Mouse (Mus musculus) liver, embryonic 14.5 days (tissue): ENCODE data around the gene Mcl1. TPM values are rescaled to one million over a fixed set of nuclear protein-coding genes. Genes with fewer than 3 reads are reported as not detected.

Experiments
- ATAC-seq: fragments of 200-750 bp; cut with Nextera tagmentation; 2 replicates; pipeline ENCODE4 v1.8.0; 2017; ENCODE audit warnings: moderate number of reproducible peaks, mild to moderate bottlenecking, moderate library complexity; ENCODE audit not compliant: insufficient read depth
- DNase-seq, 3 experiments: peaks; one replicate each; pipeline ENCODE4 v3.0.0-alpha.2; 2012 to 2013; ENCODE audit warnings: low read depth in 3 of 3, low spot score in 3 of 3
- H3K27ac ChIP-seq: fragments of 300-500 bp; sonication (generic); 2 replicates; pipeline ENCODE4 v1.5.1; 2014; ENCODE audit warnings: moderate library complexity, mild to moderate bottlenecking, control low read depth, inconsistent platforms
- H3K27me3 ChIP-seq: fragments of 300-500 bp; sonication (generic); 2 replicates; pipeline ENCODE4 v1.6.1; 2014; ENCODE audit warnings: mild to moderate bottlenecking, low read length, moderate library complexity; ENCODE audit not compliant: control insufficient read depth, insufficient read depth
- H3K36me3 ChIP-seq: fragments of 300-500 bp; sonication (generic); replicated peaks from 2 replicates; pipeline ENCODE4 v1.6.1; 2014; ENCODE audit warnings: low read depth; ENCODE audit not compliant: control insufficient read depth, insufficient read depth
- H3K4me1 ChIP-seq, 2 experiments: fragments of 200-500 bp in 1 of 2; fragments of 300-500 bp in 1 of 2; sonication (generic) in 1 of 2; replicated peaks; 2 replicates each; pipeline ENCODE4 v1.6.1; 2012 to 2014; ENCODE audit warnings: antibody characterized with exemption in 1 of 2, inconsistent platforms in 1 of 2, low read length in 1 of 2; ENCODE audit not compliant: control insufficient read depth in 2 of 2, insufficient read depth in 2 of 2
- H3K4me2 ChIP-seq: fragments of 300-500 bp; sonication (generic); 2 replicates; pipeline ENCODE4 v1.6.1; 2014; ENCODE audit warnings: low read depth, mild to moderate bottlenecking, control low read depth, moderate library complexity
- H3K4me3 ChIP-seq, 2 experiments: fragments of 200-500 bp in 1 of 2; fragments of 300-500 bp in 1 of 2; sonication (generic) in 1 of 2; 2 replicates each; pipeline ENCODE4 v1.5.1; 2012 to 2014; ENCODE audit warnings: low read depth in 2 of 2, low read length in 2 of 2, mild to moderate bottlenecking in 2 of 2, control low read depth in 1 of 2, inconsistent platforms in 1 of 2, moderate library complexity in 1 of 2; ENCODE audit not compliant: insufficient read depth in 1 of 2
- H3K9ac ChIP-seq: fragments of 300-500 bp; sonication (generic); replicated peaks from 2 replicates; pipeline ENCODE4 v1.6.1; 2014; ENCODE audit warnings: mild to moderate bottlenecking, control low read depth, moderate library complexity
- H3K9me3 ChIP-seq: fragments of 300-500 bp; sonication (generic); 2 replicates; pipeline ENCODE4 v1.6.1; 2016; ENCODE audit warnings: low read length, mixed read lengths; ENCODE audit not compliant: control insufficient read depth
- CTCF ChIP-seq: IDR thresholded peaks from 2 replicates; pipeline ENCODE4 v1.5.1; 2016; ENCODE audit warnings: antibody characterized with exemption, low read depth, control low read depth
- EP300 ChIP-seq: IDR thresholded peaks from 2 replicates; pipeline ENCODE4 v1.6.1; 2016; ENCODE audit warnings: antibody characterized with exemption, low read depth
- WGBS: fragments of 180-500 bp; shearing (Covaris S2); extraction: QIAGEN DNeasy Blood & Tissue Kit; methylation state at CpG from one replicate; pipeline ENCODE4 v1.1.7; 2014; ENCODE audit not compliant: insufficient replicate concordance; 5-methylcytosine and 5-hydroxymethylcytosine counted together
- polyA plus RNA-seq, 2 experiments: library from polyadenylated mRNA; depleted of rRNA in 1 of 2; stranded (reverse) in 1 of 2; unstranded in 1 of 2; fragments of >200 nt; fragmentation: Nextera tagmentation in 1 of 2; extraction: Ambion mirVana in 1 of 2; gene quantifications; 2 replicates each; pipeline versions ENCODE4 v1.2.1 to v1.2.3; 2012 to 2014

Mcl1 gene
- polyA plus RNA-seq, 2 experiments, result 34.6 to 39.2 TPM

DNA sequence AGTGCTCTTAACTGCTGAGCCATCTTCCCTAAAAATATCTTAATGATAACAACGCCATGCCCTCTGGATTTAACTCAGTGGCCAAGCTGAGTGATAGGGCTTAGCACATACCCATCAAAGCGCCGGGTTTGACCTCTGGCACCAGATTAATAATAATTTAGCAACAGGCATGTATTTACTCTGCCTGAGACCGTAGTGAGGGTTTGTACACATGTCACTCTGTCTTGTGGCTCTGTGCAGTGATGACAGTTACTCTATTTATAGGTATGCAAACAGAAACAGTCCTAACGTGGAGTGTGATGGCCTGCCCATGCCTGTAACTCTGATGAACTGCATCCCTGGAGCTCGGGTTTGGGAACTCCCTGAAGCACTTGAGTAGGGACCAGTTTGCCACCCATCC, 34.1 kb downstream of the Mcl1 start:
- WGBS, result 41% methylated on average over 6 of the region's 6 CpGs
- DNase-seq, result peak in 1 of 3 experiments; percentile 47
- H3K9ac ChIP-seq, result no peak overlapping the region
- H3K27me3 ChIP-seq, result peaks cover 3% of the 10 kb centered on the region; the same call in 1 of the 2 replicates
- peak; percentile 29; the same call in 1 of the 2 replicates for ATAC-seq
- H3K36me3 ChIP-seq, result no peaks in the 10 kb centered on the region
- no peak for TF ChIP-seq EP300
- no peak overlapping the region for H3K27ac ChIP-seq
- H3K9me3 ChIP-seq, result no peaks in the 10 kb centered on the region
- H3K4me2 ChIP-seq, result no peak overlapping the region
- H3K4me3 ChIP-seq, result no peak overlapping the region
- H3K4me1 ChIP-seq, result peaks cover 3 to 15% of the 10 kb centered on the region in 2 experiments

DNA sequence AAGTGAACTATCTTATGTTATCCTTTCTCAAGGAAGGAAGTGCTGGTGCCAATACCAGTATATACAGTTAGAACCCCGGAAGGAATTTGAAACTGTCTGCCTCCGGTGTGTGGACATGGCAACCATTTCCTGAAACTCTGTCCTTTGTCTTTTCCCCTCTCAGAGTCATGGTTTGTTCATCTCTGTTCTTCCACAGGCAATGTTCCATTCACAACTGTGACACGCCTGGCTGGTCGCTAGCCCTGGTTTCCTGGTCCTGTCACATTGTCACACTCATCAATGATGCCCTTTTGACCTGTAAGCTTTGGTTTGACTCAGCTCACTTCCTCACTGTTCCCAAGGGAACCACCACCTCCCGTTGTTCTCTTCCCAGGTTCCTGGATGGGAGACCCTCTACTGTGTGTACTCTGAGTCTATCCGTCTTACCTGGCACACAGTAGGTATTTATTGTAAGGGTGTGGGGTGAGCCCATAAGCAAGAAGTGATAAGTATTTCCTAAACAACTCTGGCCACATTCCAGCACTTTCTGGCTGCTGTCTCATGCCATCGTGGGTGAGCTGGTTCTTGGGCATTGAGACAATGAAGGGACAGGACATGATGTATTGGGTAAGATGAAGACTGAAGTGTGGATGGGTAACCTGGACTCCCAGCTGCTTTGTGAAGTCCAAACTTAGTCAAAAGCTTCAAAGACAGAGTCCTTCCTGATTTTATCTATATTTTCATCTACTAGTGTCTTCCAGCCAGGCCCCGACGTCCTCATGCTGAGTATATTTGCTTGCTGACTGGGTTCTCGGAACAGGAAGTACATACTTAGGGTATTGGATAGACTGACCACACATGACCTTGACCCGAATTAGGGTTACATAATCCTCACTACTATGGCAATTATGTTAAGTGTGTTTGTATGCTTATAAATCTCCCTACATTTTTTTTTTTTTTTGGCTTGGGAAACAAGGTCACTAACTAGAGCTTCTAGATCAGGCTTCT, 35.5 kb downstream of the Mcl1 start:
- TF ChIP-seq CTCF (no peak), EP300 (no peak)
- no peak for DNase-seq

DNA sequence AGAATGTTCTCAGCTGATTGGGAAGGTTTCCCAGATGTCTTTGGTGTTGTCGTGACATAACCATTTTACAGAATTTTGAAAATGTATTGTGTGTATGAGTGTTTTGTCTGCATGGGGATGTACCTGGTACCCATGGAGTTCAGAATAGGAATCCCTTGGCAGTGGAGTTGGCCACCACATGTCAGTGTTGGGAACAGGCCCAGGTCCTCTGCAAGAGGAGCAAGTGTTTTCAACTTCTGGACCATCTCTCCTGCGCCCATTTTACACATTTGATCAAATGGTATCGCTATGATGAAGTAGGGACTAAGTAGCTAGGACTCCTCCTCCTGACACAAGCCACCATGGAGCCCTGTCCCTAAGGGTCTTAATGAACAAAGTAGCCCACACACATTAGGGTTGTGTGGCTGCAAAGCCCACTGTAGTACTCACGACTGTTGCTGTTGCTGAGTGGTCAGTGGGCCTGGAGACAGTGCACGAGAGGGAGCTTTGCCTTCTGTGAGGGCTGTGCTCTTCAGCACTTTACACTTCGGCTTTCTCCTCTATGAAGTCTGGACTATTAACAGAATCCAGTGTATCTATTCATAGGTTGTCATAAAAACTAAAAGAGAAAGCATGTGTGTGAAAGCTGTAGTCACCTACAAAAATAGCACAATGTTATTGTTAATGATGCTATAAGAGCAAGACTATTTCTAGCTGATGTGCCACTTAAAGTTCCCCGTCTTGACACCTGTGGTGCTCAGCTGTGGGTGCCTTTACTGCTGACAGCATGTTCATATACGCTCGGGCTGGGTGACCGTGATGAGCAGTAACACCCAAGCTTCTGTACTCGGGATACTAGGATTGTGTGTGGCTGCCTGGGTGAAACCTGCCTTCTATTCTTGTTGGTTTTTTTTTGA, 36.5 kb downstream of the Mcl1 start:
- DNase-seq (no peak), ATAC-seq (no peak)
- Histone ChIP-seq H3K9me3 (no peaks in the 10 kb centered on the region), H3K27me3 (no peaks in the 10 kb centered on the region), H3K27ac (no peak overlapping the region), H3K4me2 (no peak overlapping the region), H3K36me3 (no peaks in the 10 kb centered on the region), H3K4me1 (peaks cover 0 to 13% of the 10 kb centered on the region in 2 experiments; a peak in 3 of 4 replicates), H3K4me3 (no peak overlapping the region), H3K9ac (no peak overlapping the region)
- WGBS, result 76% methylated on average over 11 of the region's 11 CpGs
- TF ChIP-seq EP300, result no peak

More for the DNA sequence above, 35.5 kb downstream of the Mcl1 start:
- Histone ChIP-seq H3K27me3 (no peaks in the 10 kb centered on the region), H3K4me1 (peaks cover 0 to 13% of the 10 kb centered on the region in 2 experiments; a peak in 3 of 4 replicates), H3K9me3 (no peaks in the 10 kb centered on the region), H3K36me3 (no peaks in the 10 kb centered on the region), H3K4me2 (no peak overlapping the region), H3K9ac (no peak overlapping the region), H3K27ac (no peak overlapping the region), H3K4me3 (no peak overlapping the region)
- peak; percentile 47; the same call in 1 of the 2 replicates for ATAC-seq
- WGBS, result 38% methylated on average over 11 of the region's 11 CpGs

DNA sequence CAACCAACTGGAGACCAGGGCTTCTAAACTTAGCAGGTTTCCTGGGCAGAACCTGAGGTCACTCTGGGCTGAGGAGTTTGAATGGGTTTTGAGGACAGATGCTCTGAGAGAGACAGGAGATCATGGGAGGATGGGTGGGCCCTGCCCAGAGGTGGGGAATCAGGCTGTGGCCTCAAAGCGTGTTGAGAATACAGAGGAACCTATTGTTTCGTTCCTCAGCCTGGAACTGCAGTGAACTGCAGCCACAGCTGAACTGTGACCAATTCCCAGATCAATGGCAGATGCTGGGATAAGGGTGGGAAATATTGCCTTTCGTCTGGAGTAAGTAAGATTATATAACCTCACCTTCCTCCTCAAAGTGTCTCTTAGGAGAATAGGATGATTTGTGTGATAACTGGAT, 37.2 kb downstream of the Mcl1 start:
- Histone ChIP-seq H3K27me3 (no peaks in the 10 kb centered on the region), H3K36me3 (no peaks in the 10 kb centered on the region), H3K4me3 (no peak overlapping the region), H3K4me1 (peaks cover 0 to 13% of the 10 kb centered on the region in 2 experiments; a peak in 3 of 4 replicates), H3K9me3 (no peaks in the 10 kb centered on the region), H3K9ac (no peak overlapping the region), H3K4me2 (no peak overlapping the region), H3K27ac (no peak overlapping the region)
- TF ChIP-seq EP300 (no peak), CTCF (no peak)
- ATAC-seq (no peak), DNase-seq (no peak)
- WGBS, result 68% methylated on average over 3 of the region's 3 CpGs
